Mouse (Mus musculus): ENCODE measurements around the gene Cldn13. TPM values are rescaled to one million over a fixed set of nuclear protein-coding genes. Genes with fewer than 3 reads are reported as not detected.
"Not testable (repeated sequence)": the region's sequence is repeated elsewhere in the genome, so short reads cannot be mapped to it uniquely, and the experiment has no call there.

The Cldn13 gene
- 0.39 and 2.8 TPM in 2 replicates for polyA plus RNA-seq (2015; fragmentation: Nextera tagmentation; extraction: Ambion mirVana)

DNA sequence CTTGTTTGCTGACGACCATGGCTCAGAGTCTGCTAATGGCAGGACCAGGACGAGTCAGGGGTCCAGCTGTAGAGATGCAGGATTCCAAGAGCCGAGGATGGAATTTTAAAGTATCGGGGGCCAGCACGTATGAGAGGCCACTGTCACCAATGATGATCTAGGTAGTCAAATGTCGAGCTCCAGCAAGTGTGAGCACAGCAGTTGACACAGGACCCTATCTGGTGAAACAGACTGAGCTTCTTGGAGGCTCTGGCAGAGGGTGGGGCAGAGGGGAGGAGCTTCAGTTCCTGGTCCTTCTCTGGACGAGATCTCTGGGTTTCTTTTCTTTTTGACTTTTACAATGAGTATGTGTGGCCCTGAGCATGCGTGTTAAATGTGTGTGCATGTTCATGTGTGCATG is at the start of gene Cldn13:
Gene Cldn13 (minus strand): TSS at position 216 of the 400 bp plus-strand sequence.
- no peak within 1 kb of the TSS for H3K4me3 ChIP-seq
- H3K27ac ChIP-seq: no peak within 1 kb of the TSS
- 0 out of 2 replicates have a peak, but pooled peaks cover 3% of the 10 kb centered on the region for H3K27me3 ChIP-seq
- no peaks in the 10 kb centered on the region for H3K9me3 ChIP-seq
- WGBS: 79% methylated on average over 8 of the region's 8 CpGs
- H3K4me2 ChIP-seq: no peak within 1 kb of the TSS
- no peaks in the 10 kb centered on the region for H3K4me1 ChIP-seq
- H3K36me3 ChIP-seq: no peaks in the 10 kb centered on the region
- ATAC-seq (ENCODE audit: insufficient number of reproducible peaks, insufficient read depth, low FRiP score, low TSS enrichment, low read depth): no peak
- H3K9ac ChIP-seq: no peak within 1 kb of the TSS

DNA sequence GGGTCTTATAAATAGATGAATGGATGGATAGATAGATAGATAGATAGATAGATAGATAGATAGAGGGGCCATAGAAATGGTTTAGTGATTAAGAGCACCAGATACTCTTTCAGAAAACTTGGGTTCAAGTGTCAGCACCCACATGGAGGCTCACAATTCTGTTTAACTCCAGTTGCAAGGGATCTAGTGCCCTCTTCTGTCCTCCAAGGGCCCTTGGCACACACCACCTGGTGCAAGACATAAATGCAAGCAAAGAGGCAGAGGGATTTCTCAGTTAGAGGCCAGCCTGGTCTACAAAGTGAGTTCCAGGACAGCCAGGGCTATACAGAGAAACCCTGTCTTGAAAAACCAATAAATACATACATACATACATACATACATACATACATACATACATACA is 49.3 kb upstream of the Cldn13 start:
- not testable (repeated sequence) for H3K9me3 ChIP-seq, H3K9ac ChIP-seq

DNA sequence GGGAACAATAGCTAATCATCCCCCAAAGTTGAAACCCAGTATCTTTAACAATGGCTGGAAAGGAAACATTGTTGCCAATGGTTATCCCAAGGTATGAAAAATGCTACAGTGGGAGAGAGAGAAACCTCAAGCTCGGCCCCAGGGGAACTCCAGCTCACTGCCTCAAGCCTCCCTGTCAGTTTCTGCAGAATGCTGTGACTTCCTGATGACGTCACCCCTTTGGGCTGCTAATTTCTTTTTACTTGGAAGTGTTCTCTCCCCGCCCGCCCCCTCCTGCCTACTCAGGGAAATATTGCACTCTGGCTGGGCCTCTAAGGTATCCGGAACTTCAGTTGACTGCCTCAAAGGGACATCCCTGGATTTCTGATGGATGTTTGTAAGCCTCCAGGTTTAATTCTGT is 48.2 kb upstream of the Cldn13 start:
- Histone ChIP-seq H3K27ac (no peak overlapping the region), H3K36me3 (no peaks in the 10 kb centered on the region), H3K4me1 (peaks cover 20% of the 10 kb centered on the region), H3K9ac (no peak overlapping the region), H3K27me3 (peaks cover 8% of the 10 kb centered on the region), H3K9me3 (no peaks in the 10 kb centered on the region), H3K4me3 (no peak overlapping the region), H3K4me2 (no peak overlapping the region)
- ATAC-seq (ENCODE audit: insufficient number of reproducible peaks, insufficient read depth, low FRiP score, low TSS enrichment, low read depth): no peak
- 43% methylated on average over 5 of the region's 5 CpGs for WGBS

More for the DNA sequence above, 49.3 kb upstream of the Cldn13 start:
- not testable (repeated sequence) for H3K4me3 ChIP-seq; H3K4me2 ChIP-seq; H3K27me3 ChIP-seq; H3K36me3 ChIP-seq; H3K27ac ChIP-seq; ATAC-seq (ENCODE audit: insufficient number of reproducible peaks, insufficient read depth, low FRiP score, low TSS enrichment, low read depth)
- H3K4me1 ChIP-seq: peaks cover 20% of the 10 kb centered on the region

DNA sequence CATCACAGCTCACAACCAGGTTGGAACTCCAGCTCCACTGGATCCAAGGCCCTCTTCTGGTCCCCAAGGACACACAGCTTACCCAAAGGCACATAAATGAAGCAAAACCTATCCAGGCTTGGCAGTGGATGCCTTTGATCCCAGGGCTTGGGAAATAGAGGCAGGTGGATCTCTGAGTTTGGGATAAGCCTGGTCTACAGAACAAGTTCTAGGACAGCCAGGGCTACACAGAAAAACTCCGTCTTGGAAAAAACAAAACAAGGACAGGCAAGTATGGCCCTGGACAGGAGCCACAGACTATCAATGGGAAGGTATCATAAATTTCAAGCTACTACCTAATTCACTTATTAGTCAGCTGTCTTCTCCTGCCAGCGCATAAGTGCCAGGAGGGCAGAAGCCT is 46.2 kb upstream of the Cldn13 start:
- no peaks in the 10 kb centered on the region; the same call in 1 of the 2 replicates for H3K27me3 ChIP-seq
- H3K4me3 ChIP-seq: no peak overlapping the region
- H3K27ac ChIP-seq: no peak overlapping the region
- no peak overlapping the region for H3K4me2 ChIP-seq
- no peak for ATAC-seq (ENCODE audit: insufficient number of reproducible peaks, insufficient read depth, low FRiP score, low TSS enrichment, low read depth)
- peaks cover 18% of the 10 kb centered on the region for H3K4me1 ChIP-seq
- H3K36me3 ChIP-seq: no peaks in the 10 kb centered on the region
- WGBS: 93% methylated on average over 2 of the region's 2 CpGs
- H3K9ac ChIP-seq: no peak overlapping the region
- H3K9me3 ChIP-seq: no peaks in the 10 kb centered on the region

DNA sequence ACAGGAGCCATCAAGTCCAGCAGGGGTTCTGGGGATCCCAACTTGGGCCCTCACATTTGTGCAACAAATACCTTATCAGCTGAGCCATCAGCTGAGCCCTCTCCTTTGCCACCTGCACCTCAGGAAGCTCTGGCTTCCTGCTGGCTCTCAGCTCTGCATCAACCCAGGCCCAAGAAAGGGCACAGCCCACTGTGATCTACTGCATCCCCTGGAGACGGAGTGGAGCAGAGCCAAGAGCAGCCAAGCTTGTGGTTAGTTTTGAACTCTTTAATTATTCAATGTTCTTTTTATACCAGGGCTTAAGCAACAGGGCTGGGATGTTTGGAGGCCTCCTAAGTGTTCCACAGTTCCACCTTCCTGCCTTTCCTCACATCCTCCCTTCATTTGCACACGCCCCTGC is 45.1 kb upstream of the Cldn13 start:
- WGBS: 73% methylated on average over 2 of the region's 2 CpGs
- Histone ChIP-seq H3K36me3 (no peaks in the 10 kb centered on the region), H3K4me3 (no peak overlapping the region), H3K27ac (no peak overlapping the region; the same call in 1 of the 2 replicates), H3K27me3 (no peaks in the 10 kb centered on the region), H3K4me1 (peaks cover 8% of the 10 kb centered on the region), H3K4me2 (no peak overlapping the region), H3K9ac (0 out of 2 replicates have a peak overlapping the region, but pooled peaks have one; percentile 36), H3K9me3 (no peaks in the 10 kb centered on the region)
- no peak for ATAC-seq (ENCODE audit: insufficient number of reproducible peaks, insufficient read depth, low FRiP score, low TSS enrichment, low read depth)

DNA sequence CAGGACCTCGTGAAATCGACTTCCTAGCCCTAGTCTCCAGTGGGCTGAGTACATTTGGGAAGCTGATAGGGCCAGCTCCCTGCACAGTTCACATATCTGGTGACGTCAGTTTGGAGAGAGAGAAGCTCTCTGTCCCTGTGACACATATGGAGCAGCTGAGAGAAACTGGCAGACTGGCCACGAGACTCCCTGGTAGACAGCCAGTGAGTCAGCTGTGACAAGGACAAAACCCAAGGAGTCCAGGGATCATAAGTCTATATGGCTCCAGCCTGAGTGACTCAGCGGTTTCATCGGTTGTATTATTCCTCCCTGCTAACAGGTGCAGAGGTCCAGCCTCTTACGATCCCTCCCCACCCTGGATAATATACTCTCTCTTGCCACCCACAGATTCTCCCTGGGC is 43.8 kb upstream of the Cldn13 start:
- no peak for ATAC-seq (ENCODE audit: insufficient number of reproducible peaks, insufficient read depth, low FRiP score, low TSS enrichment, low read depth)
- peaks cover 8% of the 10 kb centered on the region for H3K4me1 ChIP-seq
- no peak overlapping the region for H3K27ac ChIP-seq
- no peaks in the 10 kb centered on the region for H3K9me3 ChIP-seq
- H3K4me2 ChIP-seq: no peak overlapping the region
- no peaks in the 10 kb centered on the region for H3K27me3 ChIP-seq
- 72% methylated on average over 7 of the region's 7 CpGs for WGBS
- H3K36me3 ChIP-seq: no peaks in the 10 kb centered on the region
- no peak overlapping the region for H3K9ac ChIP-seq
- no peak overlapping the region for H3K4me3 ChIP-seq

DNA sequence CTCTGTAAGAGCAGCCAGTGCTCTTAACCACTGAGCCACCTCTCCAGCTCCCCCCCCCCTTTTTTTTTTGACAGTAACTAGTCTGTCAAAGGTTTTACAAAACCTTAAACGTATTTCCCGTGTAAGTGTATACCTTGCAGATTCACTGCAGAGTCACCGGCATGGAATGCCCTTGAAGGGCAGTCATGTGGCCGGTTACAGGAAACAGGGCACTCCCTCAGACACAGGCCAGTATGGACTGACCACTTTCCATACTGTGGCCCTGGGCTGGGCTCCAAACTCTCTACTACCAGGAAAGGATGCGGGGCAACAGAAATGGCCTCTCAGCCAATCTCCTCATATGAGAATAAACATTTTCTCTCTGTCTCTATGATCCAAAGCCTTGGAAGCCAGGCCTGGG is 40.2 kb upstream of the Cldn13 start:
- no peak for ATAC-seq (ENCODE audit: insufficient number of reproducible peaks, insufficient read depth, low FRiP score, low TSS enrichment, low read depth)
- H3K4me3 ChIP-seq: no peak overlapping the region
- H3K9me3 ChIP-seq: no peaks in the 10 kb centered on the region
- no peak overlapping the region for H3K27ac ChIP-seq
- H3K27me3 ChIP-seq: no peaks in the 10 kb centered on the region
- peaks cover 15% of the 10 kb centered on the region for H3K4me1 ChIP-seq
- no peak overlapping the region for H3K4me2 ChIP-seq
- 68% methylated on average over 5 of the region's 5 CpGs for WGBS
- H3K36me3 ChIP-seq: no peaks in the 10 kb centered on the region
- H3K9ac ChIP-seq: no peak overlapping the region

DNA sequence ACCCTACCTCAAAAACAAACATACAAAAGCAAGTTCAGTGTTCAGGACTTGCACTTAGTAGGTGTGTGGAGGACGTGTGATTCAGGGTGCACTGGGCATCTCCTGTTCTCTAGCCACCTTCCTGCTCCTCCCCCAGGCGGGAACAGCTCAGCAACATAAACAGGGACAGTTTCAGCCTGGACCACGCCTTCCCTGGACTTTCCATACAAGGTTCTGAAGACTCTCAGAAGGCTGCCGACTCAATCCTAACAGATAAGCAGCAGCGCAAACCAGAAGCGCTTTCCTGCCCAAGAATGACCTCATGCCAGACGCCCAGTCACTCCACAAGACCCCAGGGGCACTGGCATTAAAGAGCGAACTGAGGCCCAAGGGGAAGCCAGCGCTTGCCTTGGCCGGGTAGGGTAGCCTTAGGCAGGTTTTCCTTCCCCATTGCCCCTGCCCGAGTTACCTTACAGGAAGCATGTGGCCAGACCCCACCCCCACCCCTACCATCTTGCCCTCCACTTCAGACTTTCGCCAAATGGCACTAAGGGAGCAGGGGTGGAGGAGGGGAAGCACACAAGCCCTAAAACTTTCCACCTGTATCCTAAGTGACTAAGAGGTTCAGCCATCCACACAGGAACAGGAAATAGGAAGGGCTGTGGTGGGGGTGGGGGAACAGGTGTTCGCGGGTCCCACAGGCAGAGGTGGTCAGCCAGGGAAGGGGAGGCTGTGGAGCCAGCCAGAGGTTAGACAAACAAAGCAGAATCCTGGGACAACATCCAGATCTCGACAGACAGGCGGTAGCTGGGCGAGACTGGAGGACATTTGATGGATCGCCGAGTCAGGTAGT is 35.9 kb upstream of the Cldn13 start:
- H3K9ac ChIP-seq: no peak overlapping the region
- H3K36me3 ChIP-seq: no peaks in the 10 kb centered on the region
- H3K9me3 ChIP-seq: no peaks in the 10 kb centered on the region
- H3K4me1 ChIP-seq: peaks cover 20% of the 10 kb centered on the region
- no peak for ATAC-seq (ENCODE audit: insufficient number of reproducible peaks, insufficient read depth, low FRiP score, low TSS enrichment, low read depth)
- no peak overlapping the region for H3K4me2 ChIP-seq
- H3K27me3 ChIP-seq: peaks cover 21% of the 10 kb centered on the region
- H3K27ac ChIP-seq: peak overlapping the region; percentile 39; the same call in 1 of the 2 replicates
- 28% methylated on average over 19 of the region's 19 CpGs for WGBS
- H3K4me3 ChIP-seq: no peak overlapping the region

DNA sequence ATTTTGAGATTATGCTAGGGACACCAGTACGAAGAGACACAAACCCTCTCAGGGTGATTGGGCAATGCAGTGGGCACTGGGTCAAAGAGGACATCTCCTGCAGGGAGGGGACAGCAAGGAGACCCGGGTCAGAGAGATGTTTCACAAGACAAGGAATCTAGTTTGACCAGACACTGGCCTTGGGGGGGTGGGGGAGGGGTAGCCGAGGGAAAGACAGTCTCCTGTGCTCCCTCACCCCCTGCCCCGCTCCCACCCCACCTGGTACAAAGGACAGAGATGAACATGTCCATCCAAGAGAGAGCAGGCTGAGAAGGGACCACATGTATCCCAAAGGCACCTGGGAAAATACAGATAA is 32.7 kb upstream of the Cldn13 start:
- no peak overlapping the region for H3K9ac ChIP-seq
- 58% methylated on average over 4 of the region's 4 CpGs for WGBS
- no peak overlapping the region for H3K4me3 ChIP-seq
- ATAC-seq (ENCODE audit: insufficient number of reproducible peaks, insufficient read depth, low FRiP score, low TSS enrichment, low read depth): no peak
- H3K36me3 ChIP-seq: no peaks in the 10 kb centered on the region
- no peaks in the 10 kb centered on the region for H3K9me3 ChIP-seq
- no peak overlapping the region for H3K4me2 ChIP-seq
- peaks cover 48% of the 10 kb centered on the region for H3K27me3 ChIP-seq
- H3K27ac ChIP-seq: no peak overlapping the region
- peaks cover 26% of the 10 kb centered on the region for H3K4me1 ChIP-seq

DNA sequence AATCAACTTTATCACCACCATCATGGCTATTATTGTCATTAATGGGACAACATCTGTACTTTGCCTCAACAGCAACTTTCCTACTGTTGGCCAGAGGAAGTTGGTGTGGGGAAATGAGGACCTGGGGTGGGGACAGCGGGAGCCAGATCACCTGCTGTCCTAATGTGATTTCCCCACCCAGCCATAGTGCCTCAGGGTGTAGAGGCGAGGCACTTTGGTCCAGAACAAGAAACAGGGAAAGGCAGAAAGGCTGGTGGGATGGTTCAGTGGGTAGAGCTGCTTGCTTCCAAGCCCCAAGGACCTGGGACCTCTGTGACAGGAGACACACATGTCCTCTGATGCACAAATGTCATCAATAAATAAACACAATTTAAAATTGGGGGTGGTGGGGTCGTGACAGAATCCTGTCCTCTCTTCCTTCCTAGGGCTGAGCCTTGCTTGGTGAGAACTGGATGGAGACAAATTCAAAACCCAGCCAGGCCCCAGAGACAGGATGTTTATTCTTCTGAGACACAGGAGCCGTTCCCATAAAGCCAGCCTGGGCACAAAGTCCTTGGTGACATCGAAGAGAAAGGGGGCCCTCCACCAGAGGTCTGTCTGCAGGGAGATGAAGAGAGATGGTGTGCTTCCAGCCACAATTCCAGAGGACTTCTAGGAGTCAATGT is 32.2 kb upstream of the Cldn13 start:
- Histone ChIP-seq H3K36me3 (no peaks in the 10 kb centered on the region), H3K9ac (no peak overlapping the region), H3K9me3 (no peaks in the 10 kb centered on the region), H3K4me2 (no peak overlapping the region), H3K27me3 (peaks cover 48% of the 10 kb centered on the region), H3K4me3 (no peak overlapping the region), H3K27ac (peak overlapping the region; percentile 45; the same call in 1 of the 2 replicates), H3K4me1 (peaks cover 26% of the 10 kb centered on the region)
- WGBS: 47% methylated on average over 5 of the region's 5 CpGs
- no peak for ATAC-seq (ENCODE audit: insufficient number of reproducible peaks, insufficient read depth, low FRiP score, low TSS enrichment, low read depth)

DNA sequence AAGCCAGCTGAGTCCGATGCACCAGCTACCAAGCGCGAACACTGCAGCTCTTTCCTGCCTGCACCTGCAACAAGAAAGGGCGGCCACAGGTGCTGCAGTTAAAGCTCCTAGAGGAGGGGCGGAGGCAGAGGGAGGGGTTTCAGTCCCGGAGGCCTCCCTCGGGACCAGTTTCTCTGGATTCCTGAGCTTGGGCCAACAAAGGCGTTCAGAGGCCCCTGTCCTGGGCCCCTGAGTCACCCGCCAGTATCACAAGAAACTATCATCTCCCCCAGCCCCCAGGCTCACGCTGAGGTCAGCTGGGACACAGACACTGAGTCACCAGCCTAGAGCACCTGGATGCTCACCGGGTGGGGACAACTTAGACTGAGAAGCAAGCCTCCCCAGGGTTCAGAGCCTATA is 31.5 kb upstream of the Cldn13 start, which contains the start of gene Cldn4:
Gene Cldn4 (minus strand): TSS at position 78 of the 399 bp plus-strand sequence.
- Histone ChIP-seq H3K9ac (peak within 1 kb of the TSS; percentile 65), H3K4me3 (peak within 1 kb of the TSS; percentile 41), H3K9me3 (no peaks in the 10 kb centered on the region), H3K27me3 (peaks cover 48% of the 10 kb centered on the region), H3K4me2 (peak within 1 kb of the TSS; percentile 46), H3K4me1 (peaks cover 25% of the 10 kb centered on the region), H3K36me3 (no peaks in the 10 kb centered on the region), H3K27ac (peak within 1 kb of the TSS; percentile 81)
- no peak for ATAC-seq (ENCODE audit: insufficient number of reproducible peaks, insufficient read depth, low FRiP score, low TSS enrichment, low read depth)
- WGBS: 6% methylated on average over 11 of the region's 11 CpGs
